Mouse (Mus musculus) CD4-positive helper T cell, adult 2 months (primary cell): ENCODE data around the gene Cbr2.
A peak's percentile ranks its signal among the peaks of the same experiment; 100 is the strongest.
"Not testable (repeated sequence)": the region's sequence is repeated elsewhere in the genome, so short reads cannot be mapped to it uniquely, and the experiment has no call there.

Experiments
- DNase-seq: peaks from one replicate; pipeline ENCODE4 v3.0.0-alpha.2; 2012; ENCODE audit warnings: low read depth, missing footprints, low spot score

Cbr2 gene

GRCm38 (mm10) chr11:120731858-120732680 is at the start of gene Cbr2:
TSS of gene Cbr2 (minus strand) at chr11:120732114.
- no peak for DNase-seq

GRCm38 (mm10) chr11:120781361-120781760 is 49.4 kb upstream of the Cbr2 start:
- not testable (repeated sequence) for DNase-seq

DNA sequence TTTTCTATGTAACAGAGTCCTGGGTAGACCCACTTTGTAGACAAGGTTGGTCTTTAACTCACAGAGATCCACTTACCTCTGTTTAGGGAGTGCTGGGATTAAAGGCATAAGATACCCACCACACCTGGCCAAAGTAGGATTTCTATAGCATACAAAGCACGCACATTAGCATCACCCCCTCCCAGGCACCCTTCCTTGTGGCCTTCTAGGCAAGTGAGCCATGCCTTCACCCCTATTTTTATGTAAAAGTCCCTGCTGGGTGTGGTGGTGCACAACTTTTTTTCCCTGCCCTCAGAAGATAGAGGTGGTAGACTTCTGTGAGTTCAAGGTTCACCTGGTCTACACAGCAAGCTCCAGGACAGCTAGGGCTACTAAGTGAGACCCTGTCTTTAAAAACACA is 48.0 kb upstream of the Cbr2 start:
- no peak for DNase-seq

- DNase-seq, result no peak
Observed at GRCm38 (mm10) chr11:120777123-120777522, 45.2 kb upstream of the Cbr2 start.

GRCm38 (mm10) chr11:120775774-120776469 is 44.0 kb upstream of the Cbr2 start:
- DNase-seq, result peak; percentile 89

DNA sequence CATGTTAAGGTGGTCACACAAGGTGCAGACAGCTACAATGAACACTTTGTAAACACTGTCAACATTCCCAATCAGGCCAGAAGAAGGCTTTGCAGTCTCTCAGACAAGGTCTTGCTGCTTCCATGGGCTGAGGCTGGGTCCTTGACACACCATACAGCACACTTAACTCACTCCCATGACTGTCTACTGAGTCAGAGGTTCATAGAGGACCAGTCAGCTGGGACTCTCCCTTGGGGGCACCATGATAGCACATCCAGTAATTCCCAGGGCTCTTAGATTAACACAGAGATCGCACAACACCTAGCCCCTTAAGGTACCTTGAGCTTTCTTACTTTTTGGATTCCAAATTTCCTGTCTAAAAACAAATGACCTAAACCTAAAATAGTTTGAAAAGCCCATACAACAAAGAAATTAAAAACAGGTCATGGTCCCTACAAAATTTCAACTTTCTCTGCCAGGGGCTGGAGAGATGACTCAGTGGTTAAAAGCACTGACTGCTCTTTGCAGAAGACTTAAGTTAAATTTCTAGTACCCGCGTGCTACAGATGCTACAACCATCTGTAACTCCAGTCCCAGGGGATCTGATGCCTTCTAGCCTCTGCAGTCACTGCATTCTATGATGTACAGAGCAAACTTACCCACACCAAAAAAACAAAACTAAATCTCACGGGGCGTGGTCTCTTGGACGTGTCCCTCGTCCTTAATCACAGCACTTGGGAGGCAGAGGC is 41.7 kb upstream of the Cbr2 start:
- no peak for DNase-seq

GRCm38 (mm10) chr11:120772749-120773148 is 40.8 kb upstream of the Cbr2 start:
- no peak for DNase-seq

- DNase-seq, result no peak
Observed at GRCm38 (mm10) chr11:120768206-120768605, 36.3 kb upstream of the Cbr2 start.

DNA sequence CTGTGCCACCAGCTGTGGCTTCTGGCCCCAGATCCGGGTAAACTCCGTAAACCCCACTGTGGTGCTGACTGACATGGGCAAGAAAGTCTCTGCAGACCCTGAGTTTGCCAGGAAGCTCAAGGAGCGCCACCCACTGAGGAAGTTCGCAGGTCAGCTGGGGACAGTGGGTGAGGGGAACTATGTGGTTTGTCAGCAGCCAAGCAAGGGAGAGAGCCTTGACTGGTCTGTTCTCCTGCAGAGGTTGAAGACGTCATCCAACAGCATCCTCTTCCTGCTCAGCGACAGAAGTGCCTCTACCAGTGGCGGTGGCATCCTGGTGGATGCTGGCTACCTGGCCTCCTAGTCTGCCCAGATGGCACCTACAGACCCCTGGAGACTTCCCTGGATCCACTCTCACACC is 35.1 kb upstream of the Cbr2 start:
- DNase-seq, result not testable (repeated sequence)

DNA sequence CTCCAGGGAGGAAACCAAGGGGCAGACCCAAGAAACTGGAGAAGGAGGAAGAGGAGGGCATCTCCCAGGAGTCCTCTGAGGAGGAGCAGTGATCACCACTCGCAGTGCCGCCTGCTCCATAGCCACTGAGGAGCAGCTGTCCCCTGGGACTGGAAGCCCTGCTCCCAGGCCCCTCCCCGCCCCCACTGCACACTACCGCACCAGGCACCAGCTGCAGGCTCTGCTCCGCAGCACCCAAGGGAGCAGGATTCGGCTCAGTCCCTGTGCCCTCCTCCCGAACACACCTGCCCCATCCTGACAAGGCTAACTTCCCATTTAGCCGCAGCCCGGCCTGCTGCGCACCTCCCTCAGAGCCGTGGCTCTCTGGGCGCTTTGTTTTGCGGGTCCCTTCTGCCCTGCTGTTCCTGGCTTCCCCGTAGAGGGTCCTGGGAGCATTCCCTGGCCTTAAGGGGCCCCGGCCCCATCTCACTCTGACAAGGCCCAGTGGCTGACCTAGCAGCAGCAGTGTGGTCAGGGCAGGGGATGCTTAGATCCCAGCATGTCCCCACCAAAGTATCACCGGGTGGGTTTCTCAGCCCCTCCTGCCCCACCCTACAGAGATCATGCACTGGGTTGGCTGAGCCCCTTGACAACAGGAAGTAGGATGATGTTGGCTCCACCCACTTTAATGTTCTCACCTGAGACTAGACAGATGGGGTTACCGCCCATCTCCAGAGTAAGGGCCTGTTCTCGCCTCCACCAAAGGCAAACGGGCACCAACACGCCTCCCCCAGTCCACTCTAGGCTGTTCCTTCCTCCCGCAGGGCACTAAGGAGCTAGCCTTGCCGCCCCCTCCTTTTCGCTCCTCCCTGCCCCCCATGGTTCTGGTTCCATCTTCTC is 31.4 kb upstream of the Cbr2 start:
- not testable (repeated sequence) for DNase-seq

DNA sequence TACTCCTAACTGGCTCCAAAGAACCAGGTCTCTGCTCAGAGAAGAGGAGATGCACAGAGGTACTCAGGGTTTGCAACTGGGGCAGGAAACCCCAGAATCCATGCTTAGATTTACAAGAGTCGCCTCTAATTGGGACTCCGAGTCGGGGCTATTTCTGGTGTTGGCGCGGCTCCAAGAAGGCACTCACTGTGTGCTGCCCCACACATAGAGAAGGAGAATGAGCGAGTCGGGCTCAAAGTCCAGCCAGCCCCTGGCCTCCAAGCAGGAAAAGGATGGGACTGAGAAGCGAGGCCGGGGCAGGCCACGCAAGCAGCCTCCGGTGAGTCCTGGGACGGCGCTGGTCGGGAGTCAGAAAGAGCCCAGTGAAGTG is 30.7 kb upstream of the Cbr2 start, which contains the start of gene Hmga1b:
Gene Hmga1b, plus strand, starts transcription at position 123 of the 370 bp plus-strand sequence.
- DNase-seq, result not testable (repeated sequence)

DNA sequence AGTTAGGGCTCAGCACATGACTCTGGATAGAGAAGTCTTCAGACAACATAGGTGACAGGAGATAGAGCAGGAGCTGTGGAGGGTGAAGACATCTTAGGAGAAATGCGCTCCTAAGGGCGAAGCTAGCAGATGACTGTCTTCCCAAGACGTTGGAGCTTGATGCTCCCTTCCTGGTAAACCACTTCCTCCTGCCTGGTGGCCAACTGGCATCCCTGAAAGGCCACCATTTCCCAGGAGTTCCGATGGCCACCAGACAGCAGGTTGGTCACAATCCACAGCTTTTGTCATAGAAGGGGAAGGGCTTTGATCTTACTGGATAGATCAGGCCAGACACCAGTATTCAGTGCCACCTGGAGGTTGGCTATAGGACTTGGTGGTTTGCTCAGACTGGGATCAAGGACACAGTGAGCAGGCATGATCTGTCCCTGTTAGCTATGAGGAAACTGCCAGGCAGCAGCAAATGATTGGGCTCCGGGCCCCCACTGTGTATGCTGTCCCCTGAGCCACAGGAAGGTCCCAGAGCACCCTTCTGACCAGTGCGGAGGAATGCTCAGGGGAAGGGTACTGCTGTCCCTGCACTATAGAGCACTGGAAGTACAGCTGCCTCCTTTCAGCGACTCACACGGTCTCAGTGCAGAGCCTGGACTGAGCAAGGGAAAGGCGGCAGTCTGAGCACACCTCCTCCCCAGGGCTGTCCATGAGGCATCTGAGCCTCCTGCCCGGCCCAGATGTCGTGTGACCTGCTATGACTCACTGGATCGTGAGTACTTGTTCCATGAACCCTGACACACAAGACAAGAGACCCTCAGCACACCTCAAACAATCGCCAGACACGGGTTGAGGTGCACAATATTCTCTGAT is 30.1 kb upstream of the Cbr2 start:
- no peak for DNase-seq

DNA sequence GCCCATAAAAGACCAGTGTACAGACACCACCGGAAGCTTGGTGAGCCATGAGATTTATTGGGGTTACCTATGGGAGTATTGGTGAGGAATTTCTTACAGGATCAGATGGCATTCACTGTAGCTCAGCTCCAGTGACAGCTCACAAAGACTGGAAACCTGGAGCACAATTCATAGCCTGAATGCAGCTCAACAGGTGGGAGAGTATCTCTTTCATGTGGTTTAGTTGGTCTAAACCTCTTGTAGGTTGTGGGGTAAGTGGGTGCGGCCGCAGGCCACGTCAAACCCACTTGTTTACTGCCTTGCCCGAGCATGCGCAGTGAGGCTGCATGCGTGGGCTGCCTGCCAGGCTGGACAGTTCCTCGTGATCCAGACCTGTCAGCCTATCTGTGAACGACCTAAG is 28.3 kb upstream of the Cbr2 start:
- peak; percentile 44 for DNase-seq

- DNase-seq, result no peak
Observed at GRCm38 (mm10) chr11:120751606-120752005, 19.7 kb upstream of the Cbr2 start.

DNA sequence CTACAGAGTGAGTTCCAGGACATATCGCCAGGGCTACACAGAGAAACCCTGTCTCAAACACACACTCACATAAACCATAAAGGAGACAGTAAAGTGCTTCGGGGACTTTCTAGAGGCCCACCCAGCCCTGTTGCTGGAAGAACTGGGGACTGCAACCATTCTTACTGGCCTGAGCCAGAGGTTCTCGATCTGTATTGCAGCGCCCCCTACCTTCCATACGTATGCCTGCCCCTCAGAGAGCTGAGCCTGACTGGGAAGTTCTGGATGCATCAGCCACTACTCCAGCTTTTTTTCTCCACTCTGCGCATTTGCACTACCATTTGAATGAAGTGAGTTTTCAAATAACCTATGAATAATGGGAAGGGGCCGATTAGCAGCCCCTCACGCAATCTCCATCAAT is 17.5 kb upstream of the Cbr2 start:
- DNase-seq, result peak; percentile 52

DNA sequence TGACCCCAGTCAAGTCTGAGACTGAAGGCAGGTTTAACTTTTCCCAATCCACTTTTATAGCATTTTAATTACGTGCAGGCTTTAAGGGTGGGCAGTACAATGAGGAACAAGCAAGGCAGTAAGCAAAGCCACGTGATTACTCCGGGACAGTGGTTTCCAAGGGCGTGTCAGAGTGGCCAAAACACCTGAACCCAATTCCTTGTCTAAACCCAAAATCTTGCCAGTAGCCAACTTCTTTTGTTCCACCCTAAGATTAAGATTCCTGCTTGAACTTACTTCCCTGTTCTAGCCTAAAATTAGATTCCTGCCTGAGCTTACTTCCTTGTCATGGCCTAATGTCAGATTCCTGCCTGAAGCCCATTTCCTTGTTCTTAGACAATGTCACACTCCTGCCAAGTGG is 16.1 kb upstream of the Cbr2 start:
- no peak for DNase-seq

DNA sequence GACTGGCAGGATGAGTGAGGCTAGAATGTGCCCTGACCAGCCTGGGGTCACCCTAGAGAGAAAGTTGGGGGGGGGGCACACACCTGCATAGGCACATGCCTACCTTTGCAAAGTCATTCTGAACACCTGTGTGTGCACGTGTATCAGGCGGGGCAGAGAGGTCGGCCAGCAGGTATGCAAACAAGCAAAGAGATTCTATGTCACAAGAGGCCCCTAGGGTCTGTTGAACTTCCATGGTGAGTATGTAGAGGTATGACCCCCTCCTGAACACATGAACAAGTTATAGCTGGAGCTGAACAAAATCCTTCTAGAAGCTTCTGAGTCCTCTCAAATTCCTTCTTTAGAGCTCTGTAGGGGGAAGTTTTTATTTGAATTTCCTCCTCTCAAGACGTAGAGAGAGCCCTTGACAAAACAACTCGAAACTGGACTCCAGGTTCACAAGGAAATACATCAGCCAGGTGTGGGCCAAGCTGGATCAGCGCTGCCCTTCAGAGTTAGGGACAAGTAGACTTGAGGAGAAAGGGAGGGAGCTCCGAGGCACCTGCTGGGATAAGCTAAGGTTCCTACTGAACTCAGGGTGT is 12.3 kb upstream of the Cbr2 start:
- no peak for DNase-seq

DNA sequence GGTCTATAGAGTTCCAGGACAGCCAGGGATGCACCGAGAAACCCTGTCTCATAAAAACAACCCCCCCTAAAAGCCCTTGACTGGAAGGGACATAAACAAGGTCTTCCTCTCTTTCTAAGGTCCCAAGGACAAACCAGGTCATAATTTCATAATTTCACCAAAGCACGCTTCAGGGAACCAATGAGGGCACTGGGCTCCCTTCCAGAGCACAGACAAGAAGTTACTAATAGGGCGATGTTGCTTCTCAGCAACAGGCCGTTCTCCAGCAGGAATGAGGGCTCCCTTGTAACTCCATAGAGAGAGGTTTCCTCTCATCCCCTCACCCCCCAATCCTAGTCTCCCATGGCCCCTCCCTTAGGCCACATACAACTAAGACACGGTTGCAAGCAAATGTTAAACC is 9.1 kb upstream of the Cbr2 start:
- no peak for DNase-seq

DNA sequence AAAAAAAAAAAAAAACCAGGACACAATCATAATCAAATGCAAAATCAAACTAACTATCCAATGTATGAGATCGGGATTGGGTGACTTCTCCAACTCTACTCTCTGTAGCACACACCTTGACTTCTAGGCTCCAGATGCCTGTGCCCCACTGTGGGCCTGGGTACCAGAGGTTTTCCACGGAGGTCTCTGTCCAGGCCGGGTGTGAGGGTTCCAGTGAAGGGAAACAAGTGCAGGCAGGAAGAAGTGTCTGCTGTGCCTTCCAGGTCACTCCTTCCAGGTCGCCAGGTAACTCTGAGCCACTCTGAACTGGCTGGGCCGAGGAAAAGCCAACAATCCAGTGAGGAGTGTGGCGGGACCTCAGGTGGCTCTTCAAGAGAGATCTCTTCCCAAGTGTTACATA is 4.5 kb upstream of the Cbr2 start:
- DNase-seq, result no peak

DNA sequence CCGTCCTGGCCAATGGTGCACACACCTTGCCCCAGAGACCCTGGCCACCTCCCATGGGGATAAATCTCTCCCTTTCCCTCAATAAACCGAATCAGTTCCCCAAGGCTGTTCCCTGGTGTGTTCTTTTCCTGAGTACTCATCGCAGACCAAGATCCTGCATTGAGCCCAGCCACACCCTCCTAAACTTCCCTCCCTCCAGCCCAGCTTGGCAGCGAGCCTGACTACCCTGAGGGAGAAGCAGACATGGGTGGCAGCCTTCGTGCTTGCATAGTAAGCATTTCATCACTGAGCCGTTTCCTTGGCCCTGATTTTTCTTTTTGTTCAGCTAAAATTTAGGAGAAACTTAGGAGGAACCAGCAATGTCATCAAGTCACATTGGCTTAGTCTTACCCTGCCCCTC is 1.6 kb upstream of the Cbr2 start:
- no peak for DNase-seq
